Mouse (Mus musculus) small intestine, adult 2 months (tissue): ENCODE results near the gene Tsc22d2.
A peak's percentile ranks its signal among the peaks of the same experiment; 100 is the strongest.

ENCODE experiments used
- CTCF ChIP-seq: fragments of 200-500 bp; IDR thresholded peaks from 2 replicates; pipeline ENCODE4 v1.5.1; 2012; ENCODE audit warnings: low read depth, mild to moderate bottlenecking, control low read depth, inconsistent platforms, low read length, moderate library complexity, mixed read lengths; ENCODE audit not compliant: insufficient replicate concordance, insufficient read length; ENCODE audit errors: extremely low read depth
- POLR2A ChIP-seq: fragments of 200-500 bp; IDR thresholded peaks from 2 replicates; pipeline ENCODE4 v1.6.1; 2012; ENCODE audit warnings: low read depth, mild to moderate bottlenecking, control low read depth, inconsistent platforms, low read length, moderate library complexity

DNA sequence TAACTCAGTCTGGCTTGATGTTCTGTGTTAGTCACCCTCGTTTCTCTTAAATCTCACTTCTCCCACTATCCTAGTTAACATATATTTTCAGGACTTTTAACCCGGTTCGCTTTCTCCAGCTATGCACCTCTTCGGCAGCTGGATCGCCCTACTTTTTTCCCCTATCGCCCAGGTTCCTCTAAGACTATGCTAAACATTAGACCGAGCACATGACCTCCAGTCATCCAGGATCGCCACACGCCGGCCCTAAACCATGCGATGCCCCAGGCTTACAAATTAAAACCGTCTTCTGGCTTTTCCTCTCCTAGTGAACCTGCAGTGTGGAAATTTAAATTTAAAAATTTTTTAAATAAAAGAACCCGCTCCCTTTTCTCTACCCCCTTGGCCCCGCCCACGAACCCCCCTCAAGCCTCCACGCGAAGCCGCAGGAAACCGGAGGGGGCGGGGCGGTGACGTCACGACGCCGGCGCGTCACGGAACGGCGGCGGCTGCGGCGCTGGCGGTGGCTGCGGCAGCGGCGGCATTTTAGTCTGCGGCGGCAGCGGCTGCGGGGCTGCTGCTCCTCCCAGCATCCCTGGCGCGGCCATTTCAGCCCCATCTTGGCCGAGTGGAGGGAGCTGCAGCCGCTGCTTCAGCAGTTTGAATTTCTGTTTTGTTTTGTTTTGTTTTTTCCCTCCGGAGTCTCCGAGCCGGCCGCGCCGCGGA is at the start of gene Tsc22d2:
- no peak for TF ChIP-seq CTCF
- peak; percentile 72 for TF ChIP-seq POLR2A
